Mouse (Mus musculus) forebrain, embryonic 10.5 days (tissue): Measurements from ENCODE around the gene Gjb5. TPM values are rescaled to one million over a fixed set of nuclear protein-coding genes. Genes with fewer than 3 reads are reported as not detected.
A peak's percentile ranks its signal among the peaks of the same experiment; 100 is the strongest.

Experiments used
- DNase-seq: peaks from one replicate; pipeline ENCODE4 v3.0.0-alpha.2; 2017; ENCODE audit warnings: low spot score; ENCODE audit errors: extremely low spot score
- H3K27ac ChIP-seq: fragments of 300-500 bp; sonication (generic); 2 replicates; pipeline ENCODE4 v1.5.1; 2016; ENCODE audit warnings: mild to moderate bottlenecking
- H3K27me3 ChIP-seq: fragments of 300-500 bp; sonication (generic); 2 replicates; pipeline ENCODE4 v1.6.1; 2016; ENCODE audit warnings: mild to moderate bottlenecking; ENCODE audit not compliant: poor library complexity, severe bottlenecking
- H3K36me3 ChIP-seq: fragments of 300-500 bp; sonication (generic); replicated peaks from 2 replicates; pipeline ENCODE4 v1.6.1; 2016; ENCODE audit warnings: mild to moderate bottlenecking, moderate library complexity
- H3K4me1 ChIP-seq: fragments of 300-500 bp; sonication (generic); 2 replicates; pipeline ENCODE4 v1.6.1; 2016
- H3K4me3 ChIP-seq: fragments of 300-500 bp; sonication (generic); 2 replicates; pipeline ENCODE4 v1.5.1; 2016; ENCODE audit warnings: mild to moderate bottlenecking, moderate library complexity
- H3K9me3 ChIP-seq: fragments of 300-500 bp; sonication (generic); 2 replicates; pipeline ENCODE4 v1.6.1; 2016; ENCODE audit warnings: mild to moderate bottlenecking, moderate library complexity
- WGBS: fragments of 180-500 bp; shearing (Covaris S2); methylation state at CpG from one replicate; pipeline ENCODE4 v1.1.7; 2016; 5-methylcytosine and 5-hydroxymethylcytosine counted together
- polyA plus RNA-seq: library from polyadenylated mRNA; unstranded; fragments of >200 nt; fragmentation: Nextera tagmentation; extraction: Ambion mirVana; gene quantifications from 2 replicates; pipeline ENCODE4 v1.2.1, GENCODE M21; 2016

The Gjb5 gene
- polyA plus RNA-seq, 1 experiment from 2014 or later, result 0.82 TPM

GRCm38 (mm10) chr4:127337668-127338067, 20.3 kb downstream of the Gjb5 start:
- Histone ChIP-seq H3K36me3 (no peaks in the 10 kb centered on the region), H3K4me1 (peaks cover 8% of the 10 kb centered on the region), H3K4me3 (no peak overlapping the region), H3K9me3 (no peaks in the 10 kb centered on the region), H3K27ac (no peak overlapping the region), H3K27me3 (peaks cover 12% of the 10 kb centered on the region)
- DNase-seq, result no peak
- WGBS, result 87% methylated on average over 5 of the region's 5 CpGs

GRCm38 (mm10) chr4:127334870-127335504, 23.0 kb downstream of the Gjb5 start:
- Histone ChIP-seq H3K27ac (no peak overlapping the region), H3K9me3 (no peaks in the 10 kb centered on the region), H3K4me3 (no peak overlapping the region), H3K4me1 (peaks cover 27% of the 10 kb centered on the region), H3K27me3 (peaks cover 39% of the 10 kb centered on the region), H3K36me3 (no peaks in the 10 kb centered on the region)
- WGBS, result 45% methylated on average over 5 of the region's 5 CpGs
- DNase-seq, result no peak

GRCm38 (mm10) chr4:127331171-127331570, 26.8 kb downstream of the Gjb5 start:
- no peaks in the 10 kb centered on the region for H3K9me3 ChIP-seq
- DNase-seq, result no peak
- peaks cover 39% of the 10 kb centered on the region for H3K4me1 ChIP-seq
- no peak overlapping the region for H3K27ac ChIP-seq
- peaks cover 74% of the 10 kb centered on the region for H3K27me3 ChIP-seq
- 19% methylated on average over 13 of the region's 13 CpGs for WGBS
- H3K4me3 ChIP-seq, result no peak overlapping the region; the same call in 1 of the 2 replicates
- H3K36me3 ChIP-seq, result no peaks in the 10 kb centered on the region

- H3K4me3 ChIP-seq, result peak within 1 kb of the TSS; percentile 41
- H3K4me1 ChIP-seq, result peaks cover 39% of the 10 kb centered on the region
- H3K27ac ChIP-seq, result no peak within 1 kb of the TSS; the same call in 1 of the 2 replicates
- DNase-seq, result no peak
- H3K36me3 ChIP-seq, result no peaks in the 10 kb centered on the region
- WGBS, result 2% methylated on average over 49 of the region's 49 CpGs
- H3K27me3 ChIP-seq, result peaks cover 81% of the 10 kb centered on the region
- no peaks in the 10 kb centered on the region for H3K9me3 ChIP-seq
These were observed 27.5 kb downstream of the Gjb5 start, which contains the start of gene Gjb3 for GRCm38 (mm10) chr4:127330181-127331100. Gene Gjb3 (minus strand): TSS chr4:127330844.

- Histone ChIP-seq H3K27ac (no peak overlapping the region; the same call in 1 of the 2 replicates), H3K36me3 (no peaks in the 10 kb centered on the region), H3K27me3 (peaks cover 88% of the 10 kb centered on the region), H3K9me3 (no peaks in the 10 kb centered on the region), H3K4me1 (peaks cover 39% of the 10 kb centered on the region), H3K4me3 (peak overlapping the region; percentile 41)
- no peak for DNase-seq
- WGBS, result under 1% methylated on average over 13 of the region's 13 CpGs
These were observed 28.2 kb downstream of the Gjb5 start for GRCm38 (mm10) chr4:127329751-127330150.

- no peaks in the 10 kb centered on the region for H3K36me3 ChIP-seq
- H3K4me1 ChIP-seq, result peaks cover 36% of the 10 kb centered on the region
- H3K4me3 ChIP-seq, result no peak overlapping the region
- 16% methylated on average over 3 of the region's 3 CpGs for WGBS
- H3K27me3 ChIP-seq, result peaks cover 86% of the 10 kb centered on the region
- H3K9me3 ChIP-seq, result no peaks in the 10 kb centered on the region
- no peak for DNase-seq
- H3K27ac ChIP-seq, result no peak overlapping the region; the same call in 1 of the 2 replicates
These were observed 28.9 kb downstream of the Gjb5 start for GRCm38 (mm10) chr4:127329046-127329445.

- Histone ChIP-seq H3K4me3 (no peak overlapping the region), H3K4me1 (peaks cover 33% of the 10 kb centered on the region), H3K27me3 (peaks cover 86% of the 10 kb centered on the region), H3K27ac (no peak overlapping the region), H3K36me3 (no peaks in the 10 kb centered on the region), H3K9me3 (no peaks in the 10 kb centered on the region)
- DNase-seq, result no peak
- WGBS, result 72% methylated on average over 7 of the region's 7 CpGs
These were observed 29.6 kb downstream of the Gjb5 start for GRCm38 (mm10) chr4:127328378-127328777.

- Histone ChIP-seq H3K4me1 (peaks cover 31% of the 10 kb centered on the region), H3K36me3 (no peaks in the 10 kb centered on the region), H3K4me3 (no peak overlapping the region), H3K27ac (no peak overlapping the region), H3K27me3 (peaks cover 81% of the 10 kb centered on the region), H3K9me3 (no peaks in the 10 kb centered on the region)
- DNase-seq, result no peak
- WGBS, result 79% methylated on average over 6 of the region's 6 CpGs
These were observed 30.2 kb downstream of the Gjb5 start for GRCm38 (mm10) chr4:127327749-127328148.

GRCm38 (mm10) chr4:127327258-127327657, 30.7 kb downstream of the Gjb5 start:
- H3K9me3 ChIP-seq, result no peaks in the 10 kb centered on the region

GRCm38 (mm10) chr4:127325276-127325675, 32.7 kb downstream of the Gjb5 start:
- no peak for DNase-seq
- H3K27ac ChIP-seq, result no peak overlapping the region
- no peaks in the 10 kb centered on the region for H3K9me3 ChIP-seq
- H3K36me3 ChIP-seq, result no peaks in the 10 kb centered on the region
- 89% methylated on average over 5 of the region's 5 CpGs for WGBS
- H3K4me3 ChIP-seq, result no peak overlapping the region
- H3K4me1 ChIP-seq, result peaks cover 15% of the 10 kb centered on the region
- peaks cover 56% of the 10 kb centered on the region for H3K27me3 ChIP-seq

More at GRCm38 (mm10) chr4:127327258-127327657, 30.7 kb downstream of the Gjb5 start:
- Histone ChIP-seq H3K27ac (no peak overlapping the region), H3K4me3 (no peak overlapping the region), H3K27me3 (peaks cover 76% of the 10 kb centered on the region), H3K4me1 (peaks cover 28% of the 10 kb centered on the region), H3K36me3 (no peaks in the 10 kb centered on the region)
- WGBS, result 76% methylated on average over 7 of the region's 7 CpGs
- DNase-seq, result no peak

GRCm38 (mm10) chr4:127324759-127325158, 33.2 kb downstream of the Gjb5 start:
- H3K4me1 ChIP-seq, result peaks cover 10% of the 10 kb centered on the region
- no peaks in the 10 kb centered on the region for H3K36me3 ChIP-seq
- H3K9me3 ChIP-seq, result no peaks in the 10 kb centered on the region
- WGBS, result 7% methylated on average over 6 of the region's 6 CpGs
- H3K27me3 ChIP-seq, result peaks cover 51% of the 10 kb centered on the region
- H3K4me3 ChIP-seq, result no peak overlapping the region
- DNase-seq, result peak; percentile 84
- H3K27ac ChIP-seq, result no peak overlapping the region

- Histone ChIP-seq H3K27ac (no peak overlapping the region), H3K4me1 (peaks cover 5% of the 10 kb centered on the region), H3K27me3 (peaks cover 46% of the 10 kb centered on the region), H3K4me3 (no peak overlapping the region), H3K9me3 (no peaks in the 10 kb centered on the region), H3K36me3 (no peaks in the 10 kb centered on the region)
- 78% methylated on average over 10 of the region's 10 CpGs for WGBS
- DNase-seq, result no peak
These were observed 33.7 kb downstream of the Gjb5 start for GRCm38 (mm10) chr4:127324296-127324695.

GRCm38 (mm10) chr4:127323651-127324050, 34.3 kb downstream of the Gjb5 start:
- Histone ChIP-seq H3K4me3 (no peak overlapping the region), H3K4me1 (no peaks in the 10 kb centered on the region; the same call in 1 of the 2 replicates), H3K27ac (no peak overlapping the region), H3K9me3 (no peaks in the 10 kb centered on the region), H3K36me3 (no peaks in the 10 kb centered on the region), H3K27me3 (peaks cover 40% of the 10 kb centered on the region)
- no peak for DNase-seq
- WGBS, result 87% methylated on average over 3 of the region's 3 CpGs
